Mouse (Mus musculus) intestine, postnatal 0 days (tissue): ENCODE data around the gene Camkmt. TPM values are rescaled to one million over a fixed set of nuclear protein-coding genes. Genes with fewer than 3 reads are reported as not detected.

Source experiments
- ATAC-seq: fragments of 200-750 bp; cut with Nextera tagmentation; 2 replicates; pipeline ENCODE4 v1.8.0; 2017; ENCODE audit warnings: mild to moderate bottlenecking, moderate TSS enrichment, moderate library complexity
- H3K27ac ChIP-seq: fragments of 300-500 bp; sonication (generic); 2 replicates; pipeline ENCODE4 v1.5.1; 2014; ENCODE audit warnings: mild to moderate bottlenecking, low read depth, low read length, moderate library complexity
- H3K27me3 ChIP-seq: fragments of 300-500 bp; sonication (generic); replicated peaks from 2 replicates; pipeline ENCODE4 v1.6.1; 2014; ENCODE audit warnings: low read length, mixed read lengths; ENCODE audit not compliant: control insufficient read depth, insufficient read depth
- H3K36me3 ChIP-seq: fragments of 300-500 bp; sonication (generic); 2 replicates; pipeline ENCODE4 v1.6.1; 2014; ENCODE audit warnings: mild to moderate bottlenecking, moderate library complexity; ENCODE audit not compliant: control insufficient read depth, insufficient read depth
- H3K4me1 ChIP-seq: fragments of 300-500 bp; sonication (generic); replicated peaks from 2 replicates; pipeline ENCODE4 v1.6.1; 2014; ENCODE audit warnings: antibody characterized with exemption, low read length, mixed read lengths; ENCODE audit not compliant: control insufficient read depth, insufficient read depth
- H3K4me2 ChIP-seq: fragments of 300-500 bp; sonication (generic); replicated peaks from 2 replicates; pipeline ENCODE4 v1.6.1; 2014; ENCODE audit warnings: low read depth, mild to moderate bottlenecking, moderate library complexity
- H3K4me3 ChIP-seq: fragments of 300-500 bp; sonication (generic); 2 replicates; pipeline ENCODE4 v1.5.1; 2014; ENCODE audit warnings: low read depth, low read length
- H3K9ac ChIP-seq: fragments of 300-500 bp; sonication (generic); 2 replicates; pipeline ENCODE4 v1.6.1; 2014; ENCODE audit warnings: mild to moderate bottlenecking, low read depth, low read length
- H3K9me3 ChIP-seq: fragments of 300-500 bp; sonication (generic); 2 replicates; pipeline ENCODE4 v1.6.1; 2016; ENCODE audit warnings: mixed run types; ENCODE audit not compliant: control insufficient read depth
- CTCF ChIP-seq: sonication (generic); IDR thresholded peaks from 2 replicates; pipeline ENCODE4 v1.5.1; 2016; ENCODE audit warnings: low read depth, mild to moderate bottlenecking, control low read depth, antibody characterized with exemption, moderate library complexity
- WGBS: fragments of 180-500 bp; shearing (Covaris S2); extraction: QIAGEN DNeasy Blood & Tissue Kit; methylation state at CpG from one replicate; pipeline ENCODE4 v1.1.7; 2014; 5-methylcytosine and 5-hydroxymethylcytosine counted together
- polyA plus RNA-seq: library from polyadenylated mRNA; unstranded; fragments of >200 nt; fragmentation: Nextera tagmentation; extraction: Ambion mirVana; gene quantifications from 2 replicates; pipeline ENCODE4 v1.2.1, GENCODE M21; 2015

The Camkmt gene
- polyA plus RNA-seq, 1 experiment from 2014 or later, result 7.7 TPM

DNA sequence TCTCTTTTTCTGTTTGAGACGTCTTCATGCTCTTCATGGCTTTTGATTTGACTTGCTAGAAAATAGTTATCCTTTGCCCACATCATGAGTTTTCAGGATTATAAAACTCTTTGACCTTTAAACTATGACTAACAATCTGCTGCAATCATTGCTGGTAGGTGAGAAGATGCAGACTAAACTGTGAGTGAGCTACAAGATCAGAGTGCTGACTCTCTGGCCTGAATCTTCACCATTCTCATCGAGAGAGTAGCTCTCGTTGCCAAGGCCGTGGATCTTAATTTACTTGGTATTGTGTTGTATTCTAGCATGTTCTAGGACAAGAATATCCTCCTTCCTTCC, 72.9 kb downstream of the Camkmt start:
- no peak for TF ChIP-seq CTCF
- no peaks in the 10 kb centered on the region for H3K9me3 ChIP-seq
- H3K36me3 ChIP-seq, result no peaks in the 10 kb centered on the region
- WGBS, result 46% methylated on average over 4 of the region's 4 CpGs
- no peaks in the 10 kb centered on the region for H3K4me1 ChIP-seq
- no peak overlapping the region for H3K4me3 ChIP-seq
- no peak overlapping the region for H3K9ac ChIP-seq
- peak overlapping the region; percentile 60 for H3K27ac ChIP-seq
- peak; percentile 78 for ATAC-seq
- H3K27me3 ChIP-seq, result no peaks in the 10 kb centered on the region
- 0 out of 2 replicates have a peak overlapping the region, but pooled peaks have one; percentile 4 for H3K4me2 ChIP-seq

DNA sequence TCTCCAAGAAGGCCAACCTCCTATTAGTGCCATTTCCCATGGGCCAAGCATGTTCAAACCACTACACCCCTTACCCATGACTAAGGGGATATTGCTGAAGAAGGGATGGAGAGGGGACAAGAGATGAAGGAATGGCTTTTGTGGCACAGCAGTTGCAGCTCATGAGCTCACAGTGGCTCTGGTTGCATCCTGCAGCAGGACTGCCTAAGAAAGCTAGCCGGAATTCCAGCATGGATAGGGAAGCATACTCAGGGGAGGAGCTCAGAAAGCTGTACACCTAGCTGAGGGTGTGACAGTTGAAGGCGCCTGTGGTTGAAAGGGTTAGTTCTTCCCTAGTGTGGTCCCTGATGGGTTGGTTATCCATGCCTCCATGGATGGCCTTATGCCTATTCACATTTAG, 78.4 kb downstream of the Camkmt start:
- Histone ChIP-seq H3K27me3 (no peaks in the 10 kb centered on the region), H3K4me3 (no peak overlapping the region), H3K27ac (no peak overlapping the region), H3K9ac (no peak overlapping the region), H3K36me3 (no peaks in the 10 kb centered on the region), H3K9me3 (no peaks in the 10 kb centered on the region), H3K4me2 (no peak overlapping the region), H3K4me1 (no peaks in the 10 kb centered on the region)
- no peak for TF ChIP-seq CTCF
- 96% methylated on average over 2 of the region's 2 CpGs for WGBS
- ATAC-seq, result no peak

DNA sequence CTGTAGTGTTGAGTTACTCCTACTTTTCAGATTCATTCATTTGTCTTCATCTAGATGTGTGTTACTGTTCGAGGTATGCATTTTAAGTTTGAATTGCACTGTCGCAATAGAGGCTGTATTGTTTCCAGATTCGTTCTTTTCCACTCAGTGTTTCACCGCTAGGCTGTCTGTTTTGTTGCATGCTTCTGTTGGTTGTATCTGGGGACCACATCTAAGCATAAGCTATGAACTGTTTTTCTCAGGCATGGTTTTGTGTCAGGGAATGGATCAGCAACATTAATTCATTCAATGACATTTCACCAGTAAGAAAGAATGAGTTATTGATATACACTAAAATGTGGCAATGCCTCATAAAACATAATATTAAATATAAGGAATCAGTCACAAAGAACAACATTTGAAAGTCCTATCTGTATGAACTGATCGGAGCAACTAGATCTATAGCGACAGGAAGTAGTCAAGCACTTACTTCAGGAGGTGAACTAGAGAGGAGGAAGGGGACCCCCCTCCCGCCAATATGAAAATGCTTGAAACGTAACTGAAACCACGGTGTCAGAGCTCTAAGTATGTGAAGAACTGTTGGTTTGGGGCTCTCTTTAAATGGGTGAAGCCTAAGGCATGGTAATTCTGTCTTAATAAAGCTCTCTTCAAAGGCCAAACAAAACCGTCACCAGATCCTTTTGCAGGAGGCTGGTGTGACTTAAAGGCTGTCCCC, 80.3 kb downstream of the Camkmt start:
- Histone ChIP-seq H3K4me2 (no peak overlapping the region), H3K9me3 (no peaks in the 10 kb centered on the region), H3K27me3 (no peaks in the 10 kb centered on the region), H3K27ac (no peak overlapping the region), H3K4me3 (no peak overlapping the region), H3K36me3 (no peaks in the 10 kb centered on the region), H3K4me1 (no peaks in the 10 kb centered on the region), H3K9ac (no peak overlapping the region)
- 84% methylated on average over 10 of the region's 10 CpGs for WGBS
- ATAC-seq, result no peak
- TF ChIP-seq CTCF, result no peak

DNA sequence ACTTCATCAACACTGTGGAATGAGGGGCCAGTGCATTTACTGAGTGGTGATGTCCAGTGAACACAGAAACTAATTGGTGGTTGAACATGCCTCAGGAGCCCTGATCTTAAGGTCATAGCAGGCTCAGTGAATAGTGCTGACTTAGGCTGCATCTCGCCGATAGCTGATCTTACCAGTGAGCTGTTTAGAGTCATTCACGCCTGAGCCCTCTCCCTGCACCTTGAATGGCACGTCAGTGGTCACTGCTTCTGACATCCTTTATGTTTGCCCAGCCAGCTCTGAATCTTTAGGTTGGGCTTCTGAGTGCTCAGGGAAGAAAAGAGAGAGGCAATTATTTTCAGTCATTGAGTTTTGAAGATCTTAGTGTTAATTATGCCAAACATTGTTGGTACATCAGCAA, 81.6 kb downstream of the Camkmt start:
- Histone ChIP-seq H3K4me2 (no peak overlapping the region), H3K27ac (no peak overlapping the region), H3K27me3 (no peaks in the 10 kb centered on the region), H3K4me1 (no peaks in the 10 kb centered on the region), H3K36me3 (no peaks in the 10 kb centered on the region), H3K4me3 (no peak overlapping the region), H3K9me3 (no peaks in the 10 kb centered on the region), H3K9ac (no peak overlapping the region)
- 59% methylated on average over 4 of the region's 4 CpGs for WGBS
- no peak for TF ChIP-seq CTCF
- ATAC-seq, result no peak

DNA sequence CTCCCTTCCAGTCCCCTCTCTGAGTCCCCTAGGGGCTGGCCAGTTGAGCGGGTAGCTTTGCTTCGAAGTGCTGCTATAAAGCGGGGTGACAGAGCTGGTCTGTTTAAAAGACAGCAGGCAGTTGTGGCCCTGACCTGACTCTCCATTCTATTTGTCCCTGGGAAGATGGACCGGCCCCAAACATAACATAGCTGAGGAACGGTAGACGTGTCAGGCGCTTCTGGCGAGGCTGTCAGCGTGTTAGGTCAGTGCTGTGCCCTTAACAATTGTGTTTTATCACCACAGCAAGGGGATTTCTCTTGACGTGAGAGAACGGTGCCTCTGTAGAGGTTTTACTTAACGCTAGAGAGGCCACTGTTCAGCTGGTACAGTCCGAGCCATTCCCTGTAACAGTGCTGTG, 86.9 kb downstream of the Camkmt start:
- 62% methylated on average over 13 of the region's 13 CpGs for WGBS
- Histone ChIP-seq H3K9ac (no peak overlapping the region), H3K4me1 (no peaks in the 10 kb centered on the region), H3K4me3 (no peak overlapping the region), H3K9me3 (no peaks in the 10 kb centered on the region), H3K27me3 (no peaks in the 10 kb centered on the region), H3K4me2 (no peak overlapping the region), H3K36me3 (no peaks in the 10 kb centered on the region), H3K27ac (no peak overlapping the region)
- TF ChIP-seq CTCF, result no peak
- no peak for ATAC-seq

DNA sequence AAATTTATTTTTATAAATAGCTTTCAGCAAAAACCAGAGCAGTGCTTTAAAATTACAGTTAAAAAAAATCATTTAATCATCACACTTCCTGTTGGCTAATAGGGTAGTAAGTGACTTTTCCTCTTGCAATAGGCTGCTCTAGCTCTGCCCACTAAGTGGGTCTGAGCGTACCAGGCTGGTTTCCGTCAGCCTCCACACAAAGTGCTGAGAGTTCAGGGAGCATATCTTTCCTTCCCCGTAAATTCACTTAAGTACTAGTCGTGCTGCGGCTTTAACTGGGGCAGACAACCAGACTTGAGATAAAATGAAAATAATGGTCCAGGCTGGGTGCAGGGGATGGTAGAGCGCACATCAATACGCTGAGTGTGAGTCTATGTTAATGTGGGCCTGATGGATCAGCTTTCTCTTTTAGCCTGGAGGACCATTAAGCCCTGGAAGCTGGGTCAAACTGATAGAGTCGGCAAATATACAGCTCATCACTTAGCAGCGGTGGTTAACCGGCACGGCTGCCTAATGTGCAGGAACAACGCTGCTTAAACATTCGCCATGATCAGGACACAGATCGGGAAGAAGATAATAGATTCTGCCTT, 90.2 kb downstream of the Camkmt start:
- no peaks in the 10 kb centered on the region for H3K9me3 ChIP-seq
- H3K4me1 ChIP-seq, result no peaks in the 10 kb centered on the region
- no peaks in the 10 kb centered on the region for H3K27me3 ChIP-seq
- ATAC-seq, result no peak
- TF ChIP-seq CTCF, result no peak
- no peak overlapping the region for H3K9ac ChIP-seq
- 58% methylated on average over 14 of the region's 14 CpGs for WGBS
- no peak overlapping the region for H3K4me2 ChIP-seq
- no peak overlapping the region for H3K27ac ChIP-seq
- H3K36me3 ChIP-seq, result no peaks in the 10 kb centered on the region
- no peak overlapping the region for H3K4me3 ChIP-seq
